Mouse (Mus musculus): ENCODE measurements around the gene Cpm.
"Not testable (repeated sequence)": the region's sequence is repeated elsewhere in the genome, so short reads cannot be mapped to it uniquely, and the experiment has no call there.

The Cpm gene

GRCm38 (mm10) chr10:117607804-117608279 is 21.5 kb upstream of the Cpm start:
- no peak for DNase-seq

DNA sequence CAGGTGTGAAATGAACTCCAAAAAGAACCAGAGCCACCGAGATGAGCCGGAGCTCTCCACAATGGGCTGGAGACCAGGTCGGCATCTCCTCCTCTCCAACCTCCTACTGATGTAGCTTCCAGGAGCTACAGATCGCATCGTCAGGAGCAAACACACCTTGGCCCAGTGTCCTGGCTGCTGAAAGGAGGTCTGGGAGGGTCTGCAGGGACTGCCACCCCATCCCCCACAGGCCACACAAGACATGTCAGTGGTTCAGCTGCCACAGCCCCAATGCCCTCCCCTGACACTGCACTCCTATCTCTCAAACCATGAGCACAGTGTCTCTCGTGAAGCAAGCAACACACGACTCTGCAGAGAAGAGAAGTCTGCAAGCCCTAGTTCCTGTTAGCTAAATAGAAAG is 20.8 kb upstream of the Cpm start:
- no peak for DNase-seq

GRCm38 (mm10) chr10:117608988-117609809 is 20.1 kb upstream of the Cpm start:
- DNase-seq: no peak

- DNase-seq: no peak
These were observed 19.6 kb upstream of the Cpm start for GRCm38 (mm10) chr10:117609810-117610090.

DNA sequence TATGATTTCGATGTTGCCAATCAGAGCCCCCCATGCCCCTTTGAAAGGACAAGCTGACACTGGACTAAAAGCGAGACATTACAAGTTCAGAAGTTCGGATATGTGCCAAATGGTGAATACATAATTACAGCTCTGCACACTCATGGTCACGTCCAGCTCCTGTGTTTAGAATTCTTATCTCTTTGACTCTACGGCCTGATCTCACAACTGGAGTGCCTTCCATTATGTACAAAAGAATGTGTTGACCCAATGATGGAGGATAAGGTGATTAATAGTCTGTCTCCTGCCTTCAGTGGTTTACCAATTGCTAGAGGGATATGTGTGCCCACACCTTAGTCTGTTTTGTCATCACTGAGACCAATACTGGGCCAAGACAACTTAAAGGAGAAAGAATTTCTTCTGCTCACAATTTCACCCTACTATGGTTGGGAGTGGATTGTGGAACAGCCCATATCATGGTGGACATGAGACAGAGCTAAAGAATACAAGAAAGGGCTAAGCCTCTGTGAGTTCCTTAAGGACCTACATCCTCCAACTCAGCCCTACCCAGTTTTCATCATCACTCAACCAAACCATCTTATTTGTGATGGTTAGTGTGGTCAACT is 19.0 kb upstream of the Cpm start:
- DNase-seq: no peak

- DNase-seq: no peak
These were observed 18.4 kb upstream of the Cpm start for GRCm38 (mm10) chr10:117610794-117611384.

DNA sequence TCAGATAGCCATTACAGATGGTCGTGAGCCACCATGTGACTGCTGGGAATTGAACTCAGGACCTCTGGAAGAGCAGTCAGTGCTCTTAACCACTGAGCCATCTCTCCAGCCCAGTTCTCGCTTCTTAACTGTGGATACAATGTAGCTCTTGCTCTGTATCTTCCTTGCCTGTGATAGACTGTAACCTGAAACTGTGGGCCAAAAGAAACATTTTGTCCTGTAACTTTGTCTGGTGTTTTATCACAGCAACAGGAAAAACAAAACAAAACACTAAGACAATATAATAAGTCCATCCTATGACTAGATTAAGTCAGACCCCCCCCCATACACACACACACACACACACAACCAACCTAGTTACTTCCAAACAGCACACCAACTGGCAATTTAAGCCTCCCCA is 17.8 kb upstream of the Cpm start:
- no peak for DNase-seq

- no peak for DNase-seq
These were observed 17.3 kb upstream of the Cpm start for GRCm38 (mm10) chr10:117611976-117612375.

DNA sequence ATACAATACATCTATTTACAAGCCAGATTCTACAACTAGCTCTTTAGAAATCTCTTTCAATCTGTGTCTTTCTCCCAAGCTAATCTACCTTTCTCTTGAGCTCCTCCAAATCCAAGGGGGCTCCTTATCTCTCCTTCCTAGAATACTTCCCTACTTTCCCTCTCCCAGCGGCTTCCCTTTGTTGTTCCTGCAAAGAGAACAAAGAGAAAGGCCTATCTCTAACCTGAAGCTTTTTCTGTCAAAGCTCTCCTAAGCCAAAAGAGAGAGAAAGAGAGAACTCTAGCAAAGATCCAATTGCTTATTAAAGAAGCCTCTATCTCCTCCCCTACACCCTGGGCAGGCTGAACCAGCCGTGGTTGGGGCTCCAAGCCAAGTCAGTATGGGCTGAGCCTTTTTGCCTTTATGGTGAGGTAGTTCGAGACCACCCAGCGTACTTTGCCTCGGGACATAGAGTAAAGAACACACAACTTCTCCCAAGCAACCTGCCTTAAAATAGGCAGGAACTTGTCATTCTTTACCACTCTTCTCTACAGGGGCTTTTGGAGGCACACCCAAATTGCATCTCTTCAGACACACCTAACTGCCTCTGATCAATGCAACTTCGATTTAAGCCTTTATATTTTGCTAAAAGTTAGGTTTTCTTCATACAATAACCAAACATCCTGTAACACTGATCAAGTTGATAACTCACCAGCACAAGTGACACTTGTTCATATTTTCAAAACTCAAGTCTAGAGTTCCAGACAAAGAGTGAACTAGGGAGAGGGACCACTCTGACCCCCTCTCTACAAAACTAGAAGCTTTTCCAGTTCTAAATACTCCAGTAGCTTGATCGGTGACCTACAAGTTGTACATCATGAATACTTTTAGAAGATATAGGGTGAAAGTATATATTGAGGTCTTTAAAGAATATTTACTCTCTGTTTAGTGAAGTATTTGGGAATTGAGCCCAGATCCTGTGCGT is 16.4 kb upstream of the Cpm start:
- no peak for DNase-seq

- no peak for DNase-seq
These were observed 15.3 kb upstream of the Cpm start for GRCm38 (mm10) chr10:117613960-117614359.

DNA sequence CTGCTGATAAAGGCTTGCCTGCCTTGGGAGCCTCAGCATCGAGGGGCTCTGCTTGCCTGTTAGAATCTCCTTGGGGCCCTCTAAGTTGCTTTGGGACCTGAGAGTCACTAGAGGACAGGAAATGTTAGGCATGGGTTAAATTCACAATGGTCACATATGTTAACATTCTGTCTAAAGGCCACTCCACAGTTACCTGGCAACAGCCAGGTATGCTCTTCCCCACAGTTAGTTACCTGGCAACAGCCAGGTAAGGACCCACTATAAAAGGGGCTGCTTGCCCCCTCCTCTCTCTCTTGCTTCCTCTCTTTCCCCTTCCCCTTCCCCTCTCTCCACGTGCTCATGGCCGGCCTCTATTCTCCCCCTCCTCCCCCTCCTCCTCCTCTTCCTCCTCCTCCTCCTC is 14.9 kb upstream of the Cpm start:
- no peak for DNase-seq

DNA sequence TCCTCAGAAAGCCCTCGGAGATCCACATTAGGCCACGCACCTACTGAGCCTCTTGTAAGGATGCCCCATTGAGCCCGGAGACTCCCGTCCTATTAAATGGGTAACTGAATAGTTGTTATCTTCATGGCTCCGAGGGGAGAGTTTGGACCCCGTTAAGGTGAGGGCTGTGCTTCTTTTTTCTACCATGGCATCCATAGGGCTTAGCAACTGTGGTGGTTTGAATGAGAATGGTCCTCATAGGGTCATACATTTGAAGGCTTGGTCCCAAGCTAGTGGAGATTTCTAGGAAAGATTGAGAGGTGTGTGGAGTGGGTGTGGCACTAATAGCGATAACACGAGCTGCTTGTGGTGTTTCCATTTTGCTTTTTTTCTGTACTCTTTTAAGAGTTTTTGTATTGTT is 14.1 kb upstream of the Cpm start:
- no peak for DNase-seq

GRCm38 (mm10) chr10:117615746-117616145 is 13.6 kb upstream of the Cpm start:
- no peak for DNase-seq

DNA sequence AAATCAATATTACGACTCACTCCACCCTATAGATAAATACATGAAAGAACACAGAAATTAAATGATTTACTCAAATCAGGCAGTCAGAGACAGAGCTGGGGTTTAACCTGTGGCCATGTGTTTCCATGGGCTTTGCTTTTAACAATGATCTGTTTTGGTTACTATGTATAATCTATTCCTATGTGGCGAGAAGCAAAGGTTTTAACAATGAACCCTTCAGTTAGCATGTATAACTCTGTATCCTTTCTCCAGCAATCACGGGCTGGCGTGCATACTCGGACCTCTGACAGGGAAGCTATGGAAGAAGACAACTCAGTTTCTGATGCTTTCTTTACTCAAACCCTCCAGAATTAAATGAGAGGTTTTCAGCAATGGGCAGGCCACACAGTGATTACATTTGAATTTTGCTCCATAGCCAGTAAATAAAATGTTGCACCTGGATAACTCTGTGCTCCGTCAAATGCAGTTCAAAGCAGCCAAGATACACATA is 13.1 kb upstream of the Cpm start:
- DNase-seq: no peak

GRCm38 (mm10) chr10:117616765-117617164 is 12.5 kb upstream of the Cpm start:
- not testable (repeated sequence) for DNase-seq

GRCm38 (mm10) chr10:117617568-117618345 is 11.5 kb upstream of the Cpm start:
- no peak for DNase-seq

GRCm38 (mm10) chr10:117619041-117619861 is 10.0 kb upstream of the Cpm start:
- DNase-seq: no peak

DNA sequence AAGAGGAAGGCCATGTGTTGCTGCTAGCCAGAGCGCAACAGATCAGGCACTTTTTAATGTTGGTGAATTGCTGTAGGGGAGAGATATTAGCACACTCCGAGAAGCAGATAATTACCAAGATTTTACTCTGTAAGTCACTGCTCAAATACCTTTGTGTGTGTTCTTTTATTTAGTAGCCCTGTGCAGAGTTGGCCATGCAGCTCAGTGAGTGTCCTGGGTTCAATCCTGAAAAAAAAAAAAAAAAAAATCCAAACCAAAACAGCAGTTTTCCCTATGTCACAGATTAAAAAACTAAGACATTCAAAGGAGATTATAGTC is 9.5 kb upstream of the Cpm start:
- DNase-seq: no peak

GRCm38 (mm10) chr10:117620530-117620929 is 8.8 kb upstream of the Cpm start:
- no peak for DNase-seq

GRCm38 (mm10) chr10:117620934-117621501 is 8.3 kb upstream of the Cpm start:
- no peak for DNase-seq
